Mouse (Mus musculus): ENCODE results near the gene Wwc2. TPM values are rescaled to one million over a fixed set of nuclear protein-coding genes. Genes with fewer than 3 reads are reported as not detected.

The Wwc2 gene
- polyA plus RNA-seq (2012; ENCODE audit: insufficient read depth, insufficient read length, missing spikeins), result 7.5 and 8.7 TPM in 2 replicates

DNA sequence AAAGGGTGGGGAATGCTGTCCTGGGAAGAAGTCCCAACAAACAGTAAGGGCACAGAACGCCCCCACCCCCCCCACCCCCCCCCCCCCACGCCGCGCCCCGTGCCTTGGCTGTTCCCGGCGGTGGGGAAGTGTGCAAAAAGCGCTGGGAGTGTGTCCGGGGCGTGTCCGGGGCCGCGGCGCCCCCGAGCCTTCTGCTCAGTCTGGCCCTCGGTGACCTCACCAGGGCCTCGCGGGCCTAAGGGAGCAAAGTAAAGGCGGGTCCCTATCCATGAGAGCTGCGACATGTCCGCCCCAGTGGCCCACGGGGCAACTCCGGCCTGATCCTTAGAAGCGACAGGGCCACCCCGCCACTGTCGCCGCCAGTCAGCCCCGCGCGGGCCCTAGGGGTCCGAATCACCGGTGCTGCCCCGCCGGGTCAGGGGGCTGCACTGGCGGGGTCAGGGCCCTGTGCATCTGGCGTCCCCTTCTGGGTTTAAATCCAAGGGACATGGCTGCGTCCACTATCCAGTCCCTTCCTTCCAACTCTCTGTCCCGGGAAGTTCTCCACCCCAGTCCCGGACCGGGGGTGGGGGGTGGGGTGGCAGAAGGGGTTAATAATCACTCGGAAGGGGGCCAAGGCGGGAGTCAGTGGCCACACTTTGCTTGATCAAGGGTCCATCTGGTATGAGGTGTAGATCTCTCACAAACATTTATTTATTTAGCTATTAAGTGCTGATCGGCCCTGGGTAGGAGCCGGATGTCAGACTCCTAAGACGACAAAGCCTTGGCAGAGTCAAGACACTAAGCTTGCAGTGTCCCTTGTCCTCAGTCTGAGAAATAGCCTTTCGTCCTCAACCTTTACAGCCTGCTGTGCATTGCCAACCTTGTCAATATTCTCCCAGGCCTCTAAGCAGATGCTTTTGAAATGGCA is at the start of gene Wwc2:
Gene Wwc2 (minus strand): TSS at position 14 of the 910 bp plus-strand sequence.
- Histone ChIP-seq H3K4me1 (ENCODE audit: control insufficient read depth, insufficient read depth, low read length) (no peaks in the 10 kb centered on the region), H3K4me3 (ENCODE audit: insufficient read depth, low read length) (peak within 1 kb of the TSS; percentile 78), H3K27ac (ENCODE audit: insufficient read depth, low read depth, low read length) (no peak within 1 kb of the TSS; the same call in 1 of the 2 replicates)
- TF ChIP-seq CTCF (IDR thresholded peaks at IDR 0.05; ENCODE audit: low read depth, low read length), result no peak
- TF ChIP-seq POLR2A (IDR thresholded peaks at IDR 0.05; ENCODE audit: borderline replicate concordance, low read depth, low read length), result no peak

DNA sequence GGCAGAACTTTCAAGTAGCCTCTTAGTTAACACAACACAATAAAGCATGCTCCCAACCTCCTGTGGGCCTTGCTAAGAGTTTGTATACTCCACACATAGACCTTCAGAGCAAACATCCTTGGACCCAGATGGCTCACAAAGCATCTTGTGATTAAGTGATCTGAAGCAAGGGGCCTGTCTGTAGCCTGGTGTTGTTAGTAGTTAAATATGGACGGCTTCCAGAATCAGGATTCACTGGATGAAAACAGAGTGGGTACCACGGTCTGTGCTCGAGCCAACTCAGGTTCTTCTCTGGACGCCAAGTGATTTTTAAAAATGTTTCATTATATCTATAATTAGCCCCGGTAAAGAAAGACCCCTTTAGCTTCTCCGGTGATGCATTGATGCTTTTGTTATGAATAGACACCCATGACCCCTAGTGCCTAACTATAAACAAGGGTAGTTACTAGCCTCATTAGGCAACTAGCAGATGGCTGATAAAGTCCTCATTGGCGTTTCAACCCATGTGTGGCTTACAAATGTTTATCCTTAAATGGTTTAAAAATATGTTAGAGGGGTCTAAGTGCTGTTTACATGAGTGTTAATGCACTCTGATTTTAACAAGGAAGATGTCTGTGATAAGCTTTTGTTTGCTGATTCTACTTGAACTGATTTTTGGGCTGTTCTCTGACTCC is 47.7 kb upstream of the Wwc2 start:
- H3K4me1 ChIP-seq (ENCODE audit: control insufficient read depth, insufficient read depth, low read length), result peaks cover 5% of the 10 kb centered on the region; the same call in 1 of the 2 replicates
- no peak overlapping the region for H3K4me3 ChIP-seq (ENCODE audit: insufficient read depth, low read length)
- no peak overlapping the region for H3K27ac ChIP-seq (ENCODE audit: insufficient read depth, low read depth, low read length)
- TF ChIP-seq CTCF (IDR thresholded peaks at IDR 0.05; ENCODE audit: low read depth, low read length) (no peak), POLR2A (IDR thresholded peaks at IDR 0.05; ENCODE audit: borderline replicate concordance, low read depth, low read length) (no peak)

DNA sequence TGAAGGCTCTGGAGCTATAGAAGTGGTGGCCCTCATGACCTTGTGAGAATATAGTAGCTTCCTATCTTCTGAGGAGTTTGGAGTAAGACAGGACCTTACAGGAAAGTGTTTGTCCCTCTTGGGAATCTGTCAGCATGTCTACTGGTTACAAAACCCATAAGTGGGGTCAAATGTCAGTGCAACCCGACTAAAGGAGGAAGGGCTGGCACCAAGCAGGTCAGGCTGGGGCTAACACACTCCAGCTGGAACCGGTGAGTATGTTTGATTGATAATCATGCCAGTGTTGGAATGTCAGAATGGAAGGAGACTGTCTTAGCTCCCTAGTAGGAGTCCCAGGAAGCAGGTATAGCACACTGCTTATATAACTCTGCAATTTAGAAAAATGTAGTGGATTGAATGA is 41.3 kb upstream of the Wwc2 start:
- H3K27ac ChIP-seq (ENCODE audit: insufficient read depth, low read depth, low read length), result no peak overlapping the region
- TF ChIP-seq POLR2A (IDR thresholded peaks at IDR 0.05; ENCODE audit: borderline replicate concordance, low read depth, low read length) (no peak), CTCF (IDR thresholded peaks at IDR 0.05; ENCODE audit: low read depth, low read length) (no peak)
- no peaks in the 10 kb centered on the region for H3K4me1 ChIP-seq (ENCODE audit: control insufficient read depth, insufficient read depth, low read length)
- H3K4me3 ChIP-seq (ENCODE audit: insufficient read depth, low read length), result no peak overlapping the region

DNA sequence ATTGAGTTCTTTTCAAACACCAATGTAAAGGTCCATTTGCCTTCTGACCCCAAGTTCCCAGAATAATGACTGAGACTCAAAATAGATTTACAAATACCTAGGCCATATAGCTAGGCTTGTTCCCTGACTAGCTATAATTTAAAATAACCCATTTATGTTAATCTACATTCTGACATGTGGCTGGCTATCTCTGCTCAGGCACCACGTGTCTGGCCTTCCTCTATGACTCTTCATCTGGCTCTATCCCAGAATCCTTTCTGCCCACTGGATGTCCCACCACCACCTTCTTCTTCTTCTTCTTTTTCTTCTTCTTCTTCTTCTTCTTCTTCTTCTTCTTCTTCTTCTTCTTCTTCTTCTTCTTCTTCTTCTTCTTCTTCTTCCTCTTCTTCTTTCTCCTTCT is 39.9 kb upstream of the Wwc2 start:
- Histone ChIP-seq H3K4me3 (ENCODE audit: insufficient read depth, low read length) (no peak overlapping the region), H3K27ac (ENCODE audit: insufficient read depth, low read depth, low read length) (no peak overlapping the region), H3K4me1 (ENCODE audit: control insufficient read depth, insufficient read depth, low read length) (no peaks in the 10 kb centered on the region)
- no peak for TF ChIP-seq CTCF (IDR thresholded peaks at IDR 0.05; ENCODE audit: low read depth, low read length)
- TF ChIP-seq POLR2A (IDR thresholded peaks at IDR 0.05; ENCODE audit: borderline replicate concordance, low read depth, low read length), result no peak

DNA sequence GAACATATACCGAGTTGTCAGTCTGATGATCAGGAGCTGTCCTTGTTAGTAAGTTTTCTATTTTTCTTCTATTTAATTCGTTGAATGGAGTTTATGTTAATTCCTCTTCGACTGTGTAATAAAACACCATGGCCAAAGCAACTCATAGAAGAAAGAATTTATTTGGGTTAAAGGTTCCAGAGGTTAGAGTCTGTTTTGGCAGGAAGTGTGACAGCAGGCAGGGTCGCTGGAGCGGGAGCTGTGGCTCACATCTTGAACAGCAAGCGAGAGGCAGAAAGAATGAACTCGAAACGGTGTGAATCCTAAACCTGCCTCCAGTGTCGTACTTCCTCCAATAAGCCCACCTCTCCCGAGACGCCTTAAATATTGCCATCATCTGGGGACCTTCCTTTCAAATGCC is 36.1 kb upstream of the Wwc2 start:
- H3K27ac ChIP-seq (ENCODE audit: insufficient read depth, low read depth, low read length), result no peak overlapping the region
- TF ChIP-seq POLR2A (IDR thresholded peaks at IDR 0.05; ENCODE audit: borderline replicate concordance, low read depth, low read length) (no peak), CTCF (IDR thresholded peaks at IDR 0.05; ENCODE audit: low read depth, low read length) (no peak)
- H3K4me3 ChIP-seq (ENCODE audit: insufficient read depth, low read length), result no peak overlapping the region
- H3K4me1 ChIP-seq (ENCODE audit: control insufficient read depth, insufficient read depth, low read length), result no peaks in the 10 kb centered on the region

DNA sequence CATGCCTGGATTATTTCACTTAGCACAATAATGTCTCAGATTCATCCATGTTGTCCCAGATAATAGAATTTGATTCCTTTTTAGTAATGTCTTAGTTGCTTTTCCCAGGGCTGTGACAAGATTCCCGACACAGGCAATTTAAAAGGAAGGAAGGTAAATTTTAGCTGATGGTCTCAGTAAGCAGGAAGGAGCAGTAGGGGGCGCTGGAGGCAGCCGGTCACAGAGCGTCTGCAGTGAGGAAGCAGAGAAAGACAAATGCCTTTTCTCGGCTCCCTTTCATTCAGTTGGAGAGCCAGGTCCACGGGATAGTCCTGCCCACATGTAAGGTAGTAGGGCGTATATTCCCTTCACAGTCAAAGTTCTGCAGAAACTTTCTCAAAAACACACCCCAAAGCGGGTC is 32.5 kb upstream of the Wwc2 start:
- no peak overlapping the region for H3K27ac ChIP-seq (ENCODE audit: insufficient read depth, low read depth, low read length)
- H3K4me1 ChIP-seq (ENCODE audit: control insufficient read depth, insufficient read depth, low read length), result no peaks in the 10 kb centered on the region
- H3K4me3 ChIP-seq (ENCODE audit: insufficient read depth, low read length), result no peak overlapping the region
- no peak for TF ChIP-seq POLR2A (IDR thresholded peaks at IDR 0.05; ENCODE audit: borderline replicate concordance, low read depth, low read length)
- 0 out of 2 replicates have a peak, but pooled peaks have one; percentile 17 for TF ChIP-seq CTCF (IDR thresholded peaks at IDR 0.05; ENCODE audit: low read depth, low read length)

DNA sequence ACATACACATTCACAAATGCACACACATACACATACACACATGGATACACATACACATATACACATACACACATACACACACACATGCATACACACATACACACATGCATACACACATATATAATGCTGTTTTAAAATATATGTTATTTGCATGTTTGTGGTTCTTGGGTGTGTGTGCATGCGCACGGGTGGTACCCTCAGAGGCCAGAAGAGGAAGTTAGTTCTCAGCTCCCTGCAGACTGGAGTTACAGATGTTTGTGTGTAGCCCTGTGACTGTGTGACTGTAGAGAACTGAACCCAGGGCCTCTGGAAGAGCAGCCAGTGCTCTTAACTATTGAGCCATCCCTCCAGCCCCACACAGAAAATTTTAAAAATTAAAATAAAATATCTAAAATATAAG is 29.0 kb upstream of the Wwc2 start:
- Histone ChIP-seq H3K4me3 (ENCODE audit: insufficient read depth, low read length) (no peak overlapping the region), H3K27ac (ENCODE audit: insufficient read depth, low read depth, low read length) (no peak overlapping the region), H3K4me1 (ENCODE audit: control insufficient read depth, insufficient read depth, low read length) (no peaks in the 10 kb centered on the region)
- TF ChIP-seq POLR2A (IDR thresholded peaks at IDR 0.05; ENCODE audit: borderline replicate concordance, low read depth, low read length), result no peak
- no peak for TF ChIP-seq CTCF (IDR thresholded peaks at IDR 0.05; ENCODE audit: low read depth, low read length)

DNA sequence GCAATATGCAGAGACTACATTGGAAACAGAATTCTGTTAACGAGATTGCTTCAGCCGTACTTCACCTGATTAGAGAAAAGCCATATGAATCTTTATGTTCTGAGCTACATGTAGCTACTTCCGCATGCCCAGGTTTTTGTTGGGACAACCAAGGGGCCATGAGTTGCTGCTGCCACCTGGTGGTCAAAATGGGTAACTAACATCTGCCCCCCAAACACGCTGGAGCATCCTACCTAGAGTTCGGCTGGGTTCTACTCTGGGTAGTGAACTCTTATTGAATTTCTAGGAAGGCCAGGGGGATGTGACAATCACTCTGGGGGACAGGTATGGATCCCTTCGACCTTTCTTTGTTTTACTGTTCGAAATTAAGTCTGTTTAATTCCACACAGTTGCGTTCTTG is 25.8 kb upstream of the Wwc2 start:
- Histone ChIP-seq H3K27ac (ENCODE audit: insufficient read depth, low read depth, low read length) (no peak overlapping the region), H3K4me3 (ENCODE audit: insufficient read depth, low read length) (no peak overlapping the region), H3K4me1 (ENCODE audit: control insufficient read depth, insufficient read depth, low read length) (no peaks in the 10 kb centered on the region)
- TF ChIP-seq POLR2A (IDR thresholded peaks at IDR 0.05; ENCODE audit: borderline replicate concordance, low read depth, low read length) (no peak), CTCF (IDR thresholded peaks at IDR 0.05; ENCODE audit: low read depth, low read length) (peak; percentile 89)

DNA sequence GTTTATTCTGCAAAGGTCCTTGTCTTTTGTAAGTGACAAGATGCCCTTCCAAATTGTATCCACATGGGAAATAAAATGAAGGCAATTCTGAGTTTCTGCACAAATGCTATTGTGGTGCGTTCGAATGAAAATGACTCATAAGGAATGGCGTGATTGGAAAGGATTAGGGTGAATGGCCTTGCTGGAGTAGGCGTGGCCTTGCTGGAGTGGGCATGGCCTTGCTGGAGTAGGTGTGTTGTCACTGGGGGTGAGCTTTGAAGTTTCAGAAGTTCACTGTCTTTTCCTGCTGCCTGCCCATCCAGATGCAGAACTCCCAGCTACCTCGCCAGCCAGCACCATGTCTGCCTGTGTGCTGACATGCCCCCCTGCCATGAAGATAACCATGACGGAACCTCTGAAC is 23.7 kb upstream of the Wwc2 start:
- Histone ChIP-seq H3K4me3 (ENCODE audit: insufficient read depth, low read length) (no peak overlapping the region), H3K4me1 (ENCODE audit: control insufficient read depth, insufficient read depth, low read length) (no peaks in the 10 kb centered on the region), H3K27ac (ENCODE audit: insufficient read depth, low read depth, low read length) (no peak overlapping the region)
- TF ChIP-seq CTCF (IDR thresholded peaks at IDR 0.05; ENCODE audit: low read depth, low read length), result no peak
- TF ChIP-seq POLR2A (IDR thresholded peaks at IDR 0.05; ENCODE audit: borderline replicate concordance, low read depth, low read length), result no peak

DNA sequence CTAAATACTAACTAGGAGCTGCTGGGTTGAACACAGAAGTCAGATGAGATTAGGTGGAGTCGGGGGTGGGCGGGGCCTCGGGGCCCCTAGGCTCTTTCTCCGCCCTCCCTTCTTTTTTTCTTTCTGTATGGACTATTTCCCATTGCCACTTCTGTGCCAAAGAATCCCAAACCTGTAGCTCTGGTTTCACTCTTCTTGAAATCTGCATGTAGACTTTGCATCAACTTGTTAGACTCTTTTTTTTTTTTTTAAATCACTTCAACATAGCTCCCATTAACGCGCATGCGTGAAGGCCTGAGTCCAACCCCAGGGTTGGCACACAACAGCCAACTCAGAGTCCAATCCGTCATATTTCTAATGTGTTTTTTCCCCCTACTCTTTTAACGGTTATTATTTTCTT is 22.6 kb upstream of the Wwc2 start:
- H3K4me1 ChIP-seq (ENCODE audit: control insufficient read depth, insufficient read depth, low read length), result no peaks in the 10 kb centered on the region
- TF ChIP-seq CTCF (IDR thresholded peaks at IDR 0.05; ENCODE audit: low read depth, low read length) (no peak), POLR2A (IDR thresholded peaks at IDR 0.05; ENCODE audit: borderline replicate concordance, low read depth, low read length) (no peak)
- no peak overlapping the region for H3K4me3 ChIP-seq (ENCODE audit: insufficient read depth, low read length)
- H3K27ac ChIP-seq (ENCODE audit: insufficient read depth, low read depth, low read length), result no peak overlapping the region
